Comparison of ENCODE assay signal across 12 mouse cellular contexts in the genomic region with DNA sequence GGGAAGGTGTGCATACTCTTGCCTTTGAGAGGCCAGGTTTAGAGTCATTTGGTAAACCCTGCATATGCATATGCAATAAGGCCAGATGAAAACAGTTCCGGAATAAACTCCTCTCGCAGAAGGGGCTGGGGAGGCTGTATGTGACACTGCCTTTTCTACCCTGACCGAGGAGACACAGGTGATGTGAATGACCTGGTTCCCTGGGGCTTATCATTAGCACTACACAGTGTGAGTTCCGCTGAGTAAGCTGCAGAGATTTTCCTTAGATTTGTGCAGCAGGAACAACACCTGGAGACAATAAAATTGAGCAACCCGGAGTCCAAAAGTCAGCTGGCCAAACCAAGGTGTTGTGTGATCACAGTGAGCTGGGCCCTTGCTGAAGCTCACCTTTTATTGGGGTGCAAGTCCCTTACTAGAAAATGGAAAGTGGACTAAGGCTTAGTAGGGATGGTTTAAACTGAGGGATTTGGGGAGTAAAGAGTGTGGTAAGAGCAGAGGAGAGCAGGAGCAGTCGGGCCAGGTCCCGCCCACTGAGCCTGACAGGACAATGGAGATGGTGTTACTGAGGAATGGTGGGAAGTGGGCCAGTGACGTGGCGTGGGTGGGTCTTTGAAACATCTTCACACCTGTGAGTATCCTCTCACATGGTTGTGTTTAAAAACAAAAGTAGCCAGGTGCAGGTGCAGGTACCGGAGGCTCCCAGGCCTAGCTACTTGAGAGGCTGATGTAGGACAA. TPM values are rescaled to one million over a fixed set of nuclear protein-coding genes. Genes with fewer than 3 reads are reported as not detected.
DNase-seq lines count a peak whose midpoint lies in the region; ATAC-seq and TF ChIP-seq lines count a peak whose summit lies in the region.
"Had no signal": no experiment of that assay in that cellular context is flagged by ENCODE, and none has a peak within 500 bp of the region (broad histone marks: within the 10 kb centered on the region; RNA-seq: fewer than 3 reads in every experiment).

No protein-coding gene starts in this region.

- no peak for TF ChIP-seq CTCF in cortical plate, adult 2 months (IDR thresholded peaks at IDR 0.05; ENCODE audit: extremely low read depth, insufficient read depth, low read length)

- WGBS in kidney, embryonic 16.5 days: 48% methylated on average over 10 of the region's 10 CpGs
- WGBS in intestine, embryonic 16.5 days: 41% methylated on average over 10 of the region's 10 CpGs

- intact Hi-C loops in gastrocnemius, postnatal 36 days (cut with DNase I): no loop called here

- H3K27ac ChIP-seq in kidney, embryonic 16.5 days (ENCODE audit: low read length): no peak overlapping the region
- no peak overlapping the region; the same call in 1 of the 2 replicates for H3K27ac ChIP-seq in cortical plate, adult 2 months (ENCODE audit: insufficient read depth, low read length)
- H3K27ac ChIP-seq in intestine, embryonic 16.5 days (ENCODE audit: low read length): peak overlapping the region; percentile 92
- H3K27ac ChIP-seq: midbrain, embryonic 15.5 days had no signal

- peaks cover 23% of the 10 kb centered on the region for H3K4me1 ChIP-seq in kidney, embryonic 16.5 days (ENCODE audit: insufficient read depth, low read length)
- H3K4me1 ChIP-seq in cortical plate, adult 2 months (ENCODE audit: control insufficient read depth, insufficient read depth, low read length): no peaks in the 10 kb centered on the region
- H3K4me1 ChIP-seq in intestine, embryonic 16.5 days (ENCODE audit: control insufficient read depth, insufficient read depth, low read length): peaks cover 6% of the 10 kb centered on the region

- peak; percentile 14; the same call in 1 of the 2 replicates for TF ChIP-seq POLR2A in cortical plate, adult 2 months (IDR thresholded peaks at IDR 0.05; ENCODE audit: extremely low read depth, insufficient read depth, low read length)

- no peaks in the 10 kb centered on the region for H3K36me3 ChIP-seq in kidney, embryonic 16.5 days (ENCODE audit: insufficient read depth, low read length)
- H3K36me3 ChIP-seq in intestine, embryonic 16.5 days (ENCODE audit: control insufficient read depth, insufficient read depth, low read length): no peaks in the 10 kb centered on the region
- H3K36me3 ChIP-seq: midbrain, embryonic 15.5 days had no signal

- peak overlapping the region; percentile 99 for H3K4me2 ChIP-seq in kidney, embryonic 16.5 days (replicated peaks; ENCODE audit: low read depth, low read length)
- H3K4me2 ChIP-seq in intestine, embryonic 16.5 days (ENCODE audit: low read depth, low read length): peak overlapping the region; percentile 96

- no peak for ATAC-seq in kidney, embryonic 16.5 days (ENCODE audit: low FRiP score, low TSS enrichment)
- peak; percentile 87 for ATAC-seq in intestine, embryonic 16.5 days

- peaks cover 20% of the 10 kb centered on the region for H3K27me3 ChIP-seq in kidney, embryonic 16.5 days (ENCODE audit: insufficient read depth, low read length)
- peaks cover 7% of the 10 kb centered on the region; the same call in 1 of the 2 replicates for H3K27me3 ChIP-seq in intestine, embryonic 16.5 days (replicated peaks; ENCODE audit: control insufficient read depth, insufficient read depth, low read length)

- peak overlapping the region; percentile 83 for H3K4me3 ChIP-seq in kidney, embryonic 16.5 days (ENCODE audit: low read length)
- H3K4me3 ChIP-seq in cortical plate, adult 2 months (ENCODE audit: insufficient read depth, low read length): peak overlapping the region; percentile 50
- H3K4me3 ChIP-seq in intestine, embryonic 16.5 days (ENCODE audit: low read length): peak overlapping the region; percentile 86

- no peaks in the 10 kb centered on the region for H3K9me3 ChIP-seq in kidney, embryonic 16.5 days (ENCODE audit: low read length)
- no peaks in the 10 kb centered on the region for H3K9me3 ChIP-seq in intestine, embryonic 16.5 days (ENCODE audit: control insufficient read depth, low read length)
- H3K9me3 ChIP-seq: midbrain, embryonic 15.5 days had no signal

- H3K9ac ChIP-seq in kidney, embryonic 16.5 days (replicated peaks; ENCODE audit: low read length): 0 out of 2 replicates have a peak overlapping the region, but pooled peaks have one; percentile 19
- peak overlapping the region; percentile 91; the same call in 1 of the 2 replicates for H3K9ac ChIP-seq in intestine, embryonic 16.5 days (ENCODE audit: low read depth, low read length)

- no peak for DNase-seq in kidney, adult 8-10 months
- DNase-seq in retina, postnatal 1 day: peak; percentile 48
- no peak for DNase-seq in gastrocnemius, postnatal 36 days
- no peak for DNase-seq in right cerebral cortex, postnatal 4 days
- DNase-seq: kidney, adult 18-20 months; lung, adult 18-20 months; thymus, postnatal 14 days had no signal

RNA-seq across cellular contexts. Expression of gene Gcnt4, which starts 1.7 kb away (rescaled TPM):
- polyA plus RNA-seq in kidney, embryonic 16.5 days (2015; fragmentation: Nextera tagmentation; extraction: Ambion mirVana): 1.7 and 1.8 TPM in 2 replicates
- 11.6 and 13.1 TPM in 2 replicates for polyA plus RNA-seq in cortical plate, adult 2 months (2012; rRNA removed)
- 5.9 and 9.1 TPM in 2 replicates for polyA plus RNA-seq in intestine, embryonic 16.5 days (2015; fragmentation: Nextera tagmentation; extraction: Ambion mirVana)
- under 1 TPM; 0.07 to 0.08 TPM for total RNA-seq in gastrocnemius, postnatal 36 days (2021)
- total RNA-seq: MEL had no signal
